Comparison of ENCODE assay signal across 31 mouse cellular contexts in the genomic region with DNA sequence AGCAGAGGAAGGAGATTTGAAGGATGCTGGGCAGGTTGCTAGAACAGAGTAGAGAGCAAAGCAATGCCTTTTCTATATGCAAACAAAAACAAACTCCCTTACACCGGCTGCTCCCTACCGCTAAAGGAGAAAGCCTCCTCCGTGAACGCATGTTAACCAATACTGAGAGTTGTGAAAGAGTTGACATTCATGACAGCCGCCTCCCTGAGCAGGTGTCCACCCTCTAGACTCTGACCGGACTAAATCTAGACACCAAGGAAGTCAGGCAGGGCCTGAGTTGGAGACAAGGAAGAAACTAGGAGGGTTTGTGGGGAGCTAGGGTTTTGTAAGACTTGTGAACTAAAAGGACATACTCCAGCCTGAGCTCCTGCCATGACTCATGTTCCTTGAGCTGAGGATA. TPM values are rescaled to one million over a fixed set of nuclear protein-coding genes. Genes with fewer than 3 reads are reported as not detected.
A peak's percentile ranks its signal among the peaks of the same experiment; 100 is the strongest.
DNase-seq lines count a peak whose midpoint lies in the region; ATAC-seq lines count a peak whose summit lies in the region.
"Had no signal": no experiment of that assay in that cellular context is flagged by ENCODE, and none has a peak within 500 bp of the region (broad histone marks: within the 10 kb centered on the region; RNA-seq: fewer than 3 reads in every experiment).

No protein-coding gene starts in this region.

- H3K4me1 ChIP-seq in intestine, embryonic 15.5 days (replicated peaks): peaks cover 5% of the 10 kb centered on the region; the same call in 1 of the 2 replicates
- H3K4me1 ChIP-seq: embryonic facial prominence, embryonic 10.5 days; embryonic facial prominence, embryonic 13.5 days; forebrain, embryonic 12.5 days; forebrain, embryonic 15.5 days; heart, embryonic 13.5 days; hindbrain, embryonic 15.5 days had no signal

- H3K27me3 ChIP-seq in intestine, embryonic 15.5 days (replicated peaks): no peaks in the 10 kb centered on the region
- H3K27me3 ChIP-seq: embryonic facial prominence, embryonic 13.5 days; forebrain, embryonic 12.5 days; forebrain, embryonic 15.5 days; hindbrain, embryonic 15.5 days had no signal

- DNase-seq in yolk sac, embryonic 10.5 days (ENCODE audit: low spot score): peak; percentile 51
- DNase-seq in spleen, postnatal 10 days (ENCODE audit: low spot score in 2 of 2): no peak
- DNase-seq in layer of hippocampus, adult 9-10 months (ENCODE audit: low spot score): no peak
- DNase-seq: adrenal gland, adult 2 months; adrenal gland, postnatal 14 days; cerebellum, adult 11-12 months; cerebellum, adult 8-10 months; cerebellum, postnatal 10 days; cerebellum, postnatal 36 days; embryo, embryonic 11 days; gastrocnemius, postnatal 25 days; heart, adult 2 months; heart, postnatal 14 days; heart, postnatal 4 days had no signal

- no peak overlapping the region for H3K4me3 ChIP-seq in intestine, embryonic 15.5 days (replicated peaks)
- H3K4me3 ChIP-seq: embryonic facial prominence, embryonic 10.5 days; embryonic facial prominence, embryonic 13.5 days; erythroblast, embryonic 14.5 days; forebrain, embryonic 12.5 days; forebrain, embryonic 15.5 days; heart, adult 2 months; heart, embryonic 10.5 days; heart, embryonic 13.5 days; hindbrain, embryonic 15.5 days had no signal

- 71% methylated on average over 6 of the region's 6 CpGs for WGBS in intestine, embryonic 15.5 days

- H3K4me2 ChIP-seq in intestine, embryonic 15.5 days (replicated peaks): no peak overlapping the region
- H3K4me2 ChIP-seq: embryonic facial prominence, embryonic 13.5 days; forebrain, embryonic 12.5 days; forebrain, embryonic 15.5 days; heart, embryonic 13.5 days; hindbrain, embryonic 15.5 days had no signal

- no peaks in the 10 kb centered on the region for H3K36me3 ChIP-seq in intestine, embryonic 15.5 days
- H3K36me3 ChIP-seq: embryonic facial prominence, embryonic 10.5 days; embryonic facial prominence, embryonic 13.5 days; forebrain, embryonic 12.5 days; forebrain, embryonic 15.5 days; heart, embryonic 10.5 days; heart, embryonic 13.5 days; hindbrain, embryonic 15.5 days had no signal

- no peak overlapping the region for H3K9ac ChIP-seq in intestine, embryonic 15.5 days
- H3K9ac ChIP-seq: embryonic facial prominence, embryonic 13.5 days; forebrain, embryonic 12.5 days; forebrain, embryonic 15.5 days; heart, embryonic 13.5 days; hindbrain, embryonic 15.5 days had no signal

- ATAC-seq in granulocyte monocyte progenitor cell, adult 5-6 weeks (replicated peaks; ENCODE audit: poor library complexity, severe bottlenecking): 0 out of 2 replicates have a peak, but pooled peaks have one; percentile 15
- peak; percentile 79 for ATAC-seq in intestine, embryonic 15.5 days
- ATAC-seq in monocyte, adult 5-6 weeks (replicated peaks; ENCODE audit: insufficient number of reproducible peaks, low FRiP score, low TSS enrichment, poor library complexity, severe bottlenecking): peak; percentile 23; the same call in 1 of the 2 replicates
- ATAC-seq: CD4-positive, CD25-positive, alpha-beta regulatory T cell, adult 4 months; forebrain, embryonic 15.5 days had no signal

- no peaks in the 10 kb centered on the region for H3K9me3 ChIP-seq in intestine, embryonic 15.5 days
- H3K9me3 ChIP-seq: embryonic facial prominence, embryonic 10.5 days; embryonic facial prominence, embryonic 13.5 days; forebrain, embryonic 12.5 days; forebrain, embryonic 15.5 days; heart, embryonic 10.5 days; heart, embryonic 13.5 days; hindbrain, embryonic 15.5 days had no signal

- no peak overlapping the region for H3K27ac ChIP-seq in intestine, embryonic 15.5 days
- H3K27ac ChIP-seq: embryonic facial prominence, embryonic 10.5 days; embryonic facial prominence, embryonic 13.5 days; forebrain, embryonic 12.5 days; forebrain, embryonic 15.5 days; heart, adult 2 months; heart, embryonic 10.5 days; heart, embryonic 13.5 days; hindbrain, embryonic 15.5 days had no signal

RNA-seq across cellular contexts. Expression of a gene that starts 0.3 kb away (rescaled TPM):
- total RNA-seq in granulocyte monocyte progenitor cell, adult 5-6 weeks (2014; fragmentation: Nextera tagmentation): not detected in 2 replicates
- total RNA-seq in granulocyte monocyte progenitor cell, adult 5-6 weeks (2017): not detected in 2 replicates
- polyA plus RNA-seq in intestine, embryonic 15.5 days (2015; fragmentation: Nextera tagmentation; extraction: Ambion mirVana): 0.14 and 0.21 TPM in 2 replicates
- total RNA-seq in monocyte, adult 5-6 weeks (2017): 0.53 to 3.0 TPM (median 1.8 TPM) in 3 replicates
- total RNA-seq: gastrocnemius, adult 8-10 months; gastrocnemius, postnatal 25 days; heart, postnatal 14 days; heart, postnatal 4 days; MEL had no signal
- polyA plus RNA-seq: C2C12; embryonic facial prominence, embryonic 10.5 days; embryonic facial prominence, embryonic 13.5 days; erythroblast, embryonic 14.5 days; forebrain, embryonic 12.5 days; forebrain, embryonic 15.5 days; heart, adult 2 months; heart, embryonic 10.5 days; hindbrain, embryonic 11.5 days; hindbrain, embryonic 15.5 days had no signal

RNA-seq across cellular contexts. Expression of a gene that starts 10.1 kb away (rescaled TPM):
- total RNA-seq in granulocyte monocyte progenitor cell, adult 5-6 weeks (2014; fragmentation: Nextera tagmentation): not detected in 2 replicates
- total RNA-seq in granulocyte monocyte progenitor cell, adult 5-6 weeks (2017): not detected in 2 replicates
- 0.05 TPM in 1 of 2 replicates, not detected in the other for polyA plus RNA-seq in intestine, embryonic 15.5 days (2015; fragmentation: Nextera tagmentation; extraction: Ambion mirVana)
- total RNA-seq in monocyte, adult 5-6 weeks (2017): 0.95 to 1.3 TPM in 2 of 3 replicates, not detected in the other
- total RNA-seq: MEL had no signal
- polyA plus RNA-seq: C2C12; embryonic facial prominence, embryonic 13.5 days; forebrain, embryonic 12.5 days had no signal

RNA-seq across cellular contexts. Expression of a gene that starts 15.8 kb away (rescaled TPM):
- total RNA-seq in granulocyte monocyte progenitor cell, adult 5-6 weeks (2014; fragmentation: Nextera tagmentation): 82.3 and 90.4 TPM in 2 replicates
- 70.3 and 77.7 TPM in 2 replicates for total RNA-seq in granulocyte monocyte progenitor cell, adult 5-6 weeks (2017)
- 264 and 275 TPM in 2 replicates for polyA plus RNA-seq in intestine, embryonic 15.5 days (2015; fragmentation: Nextera tagmentation; extraction: Ambion mirVana)
- 68.9 to 87.3 TPM (median 84.2 TPM) in 3 replicates for total RNA-seq in monocyte, adult 5-6 weeks (2017)

RNA-seq across cellular contexts. Expression of a gene that starts 16.9 kb away (rescaled TPM):
- total RNA-seq in granulocyte monocyte progenitor cell, adult 5-6 weeks (2014; fragmentation: Nextera tagmentation): not detected in 2 replicates
- not detected in 2 replicates for total RNA-seq in granulocyte monocyte progenitor cell, adult 5-6 weeks (2017)
- polyA plus RNA-seq in intestine, embryonic 15.5 days (2015; fragmentation: Nextera tagmentation; extraction: Ambion mirVana): not detected in 2 replicates
- 0.39 TPM in 1 of 3 replicates, not detected in the others for total RNA-seq in monocyte, adult 5-6 weeks (2017)
- total RNA-seq: adrenal gland, postnatal 14 days; gastrocnemius, adult 8-10 months; gastrocnemius, postnatal 25 days; heart, adult 2 months; heart, postnatal 4 days; MEL had no signal
- polyA plus RNA-seq: C2C12; cortical plate, adult 2 months; embryonic facial prominence, embryonic 13.5 days; forebrain, embryonic 15.5 days; heart, embryonic 10.5 days; hindbrain, embryonic 11.5 days had no signal

RNA-seq across cellular contexts. Expression of a gene that starts 38.9 kb away (rescaled TPM):
- total RNA-seq in granulocyte monocyte progenitor cell, adult 5-6 weeks (2014; fragmentation: Nextera tagmentation): 5.6 and 6.1 TPM in 2 replicates
- total RNA-seq in granulocyte monocyte progenitor cell, adult 5-6 weeks (2017): 3.0 and 6.0 TPM in 2 replicates
- polyA plus RNA-seq in intestine, embryonic 15.5 days (2015; fragmentation: Nextera tagmentation; extraction: Ambion mirVana): 2.2 and 2.8 TPM in 2 replicates
- total RNA-seq in monocyte, adult 5-6 weeks (2017): 29.5 to 66.9 TPM (median 36.7 TPM) in 3 replicates

Comparison
In these comparisons a context has a peak if more than half of its experiments do, and no peak if none do; other contexts are left out.
1. ATAC-seq: peak in every context shown above with its lines; median percentile 79 in intestine, embryonic 15.5 days; 23 in monocyte, adult 5-6 weeks; 15 in granulocyte monocyte progenitor cell, adult 5-6 weeks.